Mouse (Mus musculus) embryonic stem cell, embryonic (primary cell): Measurements from ENCODE around the gene Immt.

Experiments used
- CTCF ChIA-PET, 4 experiments: fragments of 300-600 bp in 2 of 4; fragments of 350-600 bp in 2 of 4; sonication (Branson Sonifier 250); formaldehyde crosslinking; loops; one replicate each; lab custom pipeline; 2022; ENCODE audit warnings: inconsistent platforms in 2 of 4; lab: Charles Lee
- POLR2A ChIA-PET, 4 experiments: fragments of 300-600 bp in 2 of 4; fragments of 350-600 bp in 2 of 4; sonication (Branson Sonifier 250); formaldehyde crosslinking; loops; one replicate each; lab custom pipeline; 2022; ENCODE audit warnings: antibody characterized with exemption in 4 of 4, inconsistent platforms in 1 of 4; lab: Charles Lee

The Immt gene

DNA sequence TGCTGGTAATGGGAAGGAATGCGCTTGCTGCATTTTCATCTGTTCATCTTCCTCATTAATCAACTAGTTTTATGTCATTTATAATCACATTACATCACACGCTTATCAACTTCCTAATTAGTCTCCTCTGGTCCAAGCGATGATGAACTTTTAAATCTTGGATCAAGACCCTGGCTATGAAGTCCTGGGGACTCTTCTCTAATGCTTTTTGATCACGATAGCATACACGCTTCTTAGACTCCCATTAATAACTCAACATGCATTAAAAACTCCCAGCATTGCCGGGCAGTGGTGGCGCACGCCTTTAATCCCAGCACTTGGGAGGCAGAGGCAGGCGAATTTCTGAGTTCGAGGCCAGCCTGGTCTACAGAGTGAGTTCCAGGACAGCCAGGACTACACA is 78.3 kb downstream of the Immt start:
- ChIA-PET CTCF (interaction anchor here in 2 of 4 experiments (0.5 to 0.7 kb wide), 2 partner anchors 56 to 77 kb away, joined by 3 to 9 read pairs; no protein-coding TSS in a partner anchor), POLR2A (interaction anchor here (0.6 to 26.9 kb wide), 52 partner anchors 8 to 766 kb away, joined by 3 to 423 read pairs (median 4); partner anchors contain the start of genes Immt (in 2 of the 4), Kdm3a (in 2 of the 4), Krcc1 (in 1 of the 4) and Mat2a (in 1 of the 4))

DNA sequence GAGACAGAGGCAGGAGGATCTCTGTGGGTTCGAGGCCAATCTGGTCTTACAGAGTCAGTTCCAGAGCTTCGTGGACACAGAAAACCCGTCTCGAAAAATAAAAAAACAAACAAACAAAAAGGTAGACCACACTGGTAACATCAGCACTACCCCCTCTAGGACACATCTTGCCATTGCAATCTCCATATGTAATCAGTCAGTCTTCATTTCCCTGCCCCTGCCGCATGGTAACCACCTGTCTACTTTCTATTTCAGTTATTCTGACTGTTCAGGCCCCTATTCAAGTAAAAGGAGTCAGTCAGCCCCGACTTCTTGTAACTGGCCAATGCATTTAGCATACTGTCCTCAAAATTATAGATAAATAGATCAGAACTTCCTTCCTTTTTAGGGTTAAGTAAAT is 78.7 kb downstream of the Immt start:
- POLR2A ChIA-PET, result interaction anchor here (0.8 to 26.9 kb wide), 18 partner anchors 3 to 639 kb away, joined by 3 to 423 read pairs (median 5); partner anchors contain the start of genes Immt (in 1 of the 4), Krcc1 (in 1 of the 4), Polr1a (in 1 of the 4) and Ptcd3 (in 1 of the 4)
- CTCF ChIA-PET, result no interaction called here

DNA sequence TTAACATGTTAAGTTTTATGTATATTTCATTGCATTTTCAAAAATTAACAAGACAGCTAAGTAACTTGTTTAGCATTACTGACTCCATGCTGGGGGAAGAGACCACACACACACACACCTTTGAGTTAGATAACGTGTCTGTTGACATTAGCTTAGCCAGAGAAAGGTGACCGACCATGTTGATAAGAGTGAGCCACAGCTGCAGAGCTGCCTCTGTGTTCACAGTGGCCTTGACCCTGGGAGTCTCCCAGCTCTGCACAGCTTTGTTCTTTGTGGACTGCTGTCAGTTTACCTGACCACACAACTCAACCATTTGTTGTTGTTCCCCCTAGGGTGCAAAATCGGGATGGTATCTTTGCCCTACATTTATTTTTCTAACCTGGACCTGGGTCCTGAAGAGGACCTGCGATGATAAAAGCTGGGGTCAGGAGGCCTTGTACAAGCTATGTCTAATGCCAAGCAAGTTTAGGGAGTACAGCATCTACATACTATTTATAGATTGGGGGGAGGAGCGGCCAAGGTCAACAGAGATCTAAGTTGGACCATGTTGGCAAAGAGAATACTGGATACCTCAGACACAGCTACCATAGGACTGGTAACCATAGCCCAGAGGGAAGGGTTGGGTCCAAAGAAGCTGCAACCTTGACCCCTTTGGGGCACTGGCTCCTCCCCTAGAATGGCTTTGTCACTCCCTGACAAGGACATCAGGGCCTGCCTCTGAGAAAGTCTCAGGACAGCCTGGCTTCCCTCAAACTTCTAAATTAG is 80.7 kb downstream of the Immt start:
- POLR2A ChIA-PET, result interaction anchor here in 3 of 4 experiments (0.7 to 26.9 kb wide), 19 partner anchors 5 to 639 kb away, joined by 3 to 423 read pairs (median 4); partner anchors contain the start of genes Polr1a (in 1 of the 3) and Ptcd3 (in 1 of the 3)

DNA sequence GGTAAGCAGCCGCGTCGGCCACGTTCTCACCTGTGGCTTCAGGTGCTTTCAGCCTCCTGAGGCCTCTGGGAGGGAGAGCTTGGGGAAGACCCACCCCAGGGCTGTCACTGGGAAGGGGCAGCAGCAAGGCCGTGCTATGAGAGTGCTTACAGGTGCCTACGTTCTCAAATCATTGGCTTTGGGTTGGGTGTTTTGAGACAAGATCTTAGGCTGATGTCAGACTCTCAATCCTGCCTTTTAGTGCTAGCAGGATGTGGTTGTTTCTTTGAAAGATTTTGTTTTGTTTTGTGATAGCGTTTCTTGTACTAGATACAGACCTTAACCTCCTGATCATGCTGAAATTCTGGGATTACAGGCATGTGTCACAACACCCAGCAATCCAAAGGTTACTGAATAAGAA is 89.6 kb downstream of the Immt start:
- POLR2A ChIA-PET, result interaction anchor here in 1 of 4 experiments (23.6 kb wide), 1 partner anchor 14 kb away, joined by 423 read pairs; the partner anchor contains the start of genes Polr1a and Ptcd3
- CTCF ChIA-PET, result no interaction called here

More for the DNA sequence above, 80.7 kb downstream of the Immt start:
- CTCF ChIA-PET, result interaction anchor here in 2 of 4 experiments (0.6 to 1.0 kb wide), 2 partner anchors 33 to 307 kb away, joined by 3 to 5 read pairs; no protein-coding TSS in a partner anchor

DNA sequence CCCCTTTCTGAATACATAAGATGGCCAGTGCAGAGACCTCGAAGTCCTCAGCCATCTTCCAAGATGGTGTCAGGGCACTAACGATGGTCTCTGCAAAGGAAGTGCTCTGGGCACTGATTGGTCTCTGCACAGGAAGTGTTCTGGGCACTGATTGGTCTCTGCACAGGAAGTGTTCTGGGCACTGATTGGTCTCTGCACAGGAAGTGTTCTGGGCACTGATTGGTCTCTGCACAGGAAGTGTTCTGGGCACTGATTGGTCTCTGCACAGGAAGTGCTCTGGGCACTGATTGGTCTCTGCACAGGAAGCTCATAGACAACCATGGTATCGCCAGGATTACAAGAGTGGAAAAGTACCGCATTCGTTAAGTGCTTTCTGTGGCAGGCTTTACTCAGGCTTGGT is 94.1 kb downstream of the Immt start:
- ChIA-PET CTCF (interaction anchor here in 1 of 4 experiments (0.6 kb wide), 1 partner anchor 505 kb away, joined by 3 read pairs; no protein-coding TSS in a partner anchor), POLR2A (interaction anchor here in 3 of 4 experiments (0.7 to 23.6 kb wide), 16 partner anchors 9 to 631 kb away, joined by 3 to 423 read pairs (median 5); partner anchors contain the start of genes Kdm3a (in 2 of the 3), Polr1a (in 2 of the 3) and Ptcd3 (in 2 of the 3))
